Mouse (Mus musculus) Patski (cell line): ENCODE data around the gene Dlk2. TPM values are rescaled to one million over a fixed set of nuclear protein-coding genes. Genes with fewer than 3 reads are reported as not detected.

Experiments used
- ATAC-seq: fragments of 100-300 bp; one replicate; pipeline ENCODE4 v1.8.0; 2021
- CTCF ChIA-PET: fragments of 350-600 bp; sonication (Branson Sonifier 250); formaldehyde crosslinking; loops from one replicate; lab custom pipeline; 2022; ENCODE audit warnings: inconsistent platforms; lab: Charles Lee
- POLR2A ChIA-PET: fragments of 350-600 bp; sonication (Branson Sonifier 250); formaldehyde crosslinking; loops from one replicate; lab custom pipeline; 2022; ENCODE audit warnings: antibody characterized with exemption, inconsistent platforms; lab: Charles Lee
- DNase-seq: peaks from one replicate; pipeline ENCODE4 v3.0.0-alpha.2; 2011; ENCODE audit warnings: low read depth, low spot score
- H3K27me3 ChIP-seq: fragments of 371-371 bp; one replicate; pipeline ENCODE4 v1.5.1; 2021
- CTCF ChIP-seq: fragments of 100-300 bp; IDR thresholded peaks from one replicate; pipeline ENCODE4 v1.5.1; 2021
- in situ Hi-C: fragments of 300-500 bp; cut with MboI; formaldehyde crosslinking; loops from 3 replicates; pipeline ENCODE4 v1.11.1; 2018; ENCODE audit warnings: low pct_unique_long_range_greater_than_20kb, mixed read lengths
- polyA plus RNA-seq: library from polyadenylated mRNA; unstranded; gene quantifications from one replicate; pipeline ENCODE4 v1.2.3, GENCODE M21; 2021

Gene Dlk2
- polyA plus RNA-seq, 1 experiment from 2014 or later = 1.4 TPM

- ATAC-seq (no peak), DNase-seq (no peak)
- no peak for TF ChIP-seq CTCF
- no peaks in the 10 kb centered on the region for H3K27me3 ChIP-seq
- POLR2A ChIA-PET = interaction anchor here (0.5 kb wide), 1 partner anchor 523 kb away, joined by 3 read pairs; no protein-coding TSS in a partner anchor
- CTCF ChIA-PET = interaction anchor here (1.2 to 1.5 kb wide), 2 partner anchors 36 to 41 kb away, joined by 3 to 4 read pairs; no protein-coding TSS in a partner anchor
- in situ Hi-C loops = no loop called here
These were observed 38.8 kb upstream of the Dlk2 start for GRCm38 (mm10) chr17:46258279-46259053.

GRCm38 (mm10) chr17:46259675-46260074 is 37.5 kb upstream of the Dlk2 start:
- H3K27me3 ChIP-seq = no peaks in the 10 kb centered on the region
- POLR2A ChIA-PET = no interaction called here
- ATAC-seq (no peak), DNase-seq (no peak)
- CTCF ChIA-PET = interaction anchor here (1.2 to 1.5 kb wide), 2 partner anchors 35 to 40 kb away, joined by 3 to 4 read pairs; no protein-coding TSS in a partner anchor
- in situ Hi-C loops = loop anchor here (5.0 kb wide), 1 partner anchor 38 kb away; the partner anchor contains the start of gene Dlk2
- no peak for TF ChIP-seq CTCF

- ChIA-PET CTCF (interaction anchor here (0.9 to 4.8 kb wide), 3 partner anchors 11 to 131 kb away, joined by 3 to 26 read pairs (median 3); no protein-coding TSS in a partner anchor), POLR2A (interaction anchor here (0.8 kb wide), 1 partner anchor 21 kb away, joined by 5 read pairs; the partner anchor contains the start of gene Tjap1)
- in situ Hi-C loops = loop anchor here (5.0 kb wide), 1 partner anchor 35 kb away; the partner anchor contains the start of gene Dlk2
- H3K27me3 ChIP-seq = no peaks in the 10 kb centered on the region
- ATAC-seq (no peak), DNase-seq (no peak)
- no peak for TF ChIP-seq CTCF
These were observed 35.0 kb upstream of the Dlk2 start for GRCm38 (mm10) chr17:46262201-46262694.

GRCm38 (mm10) chr17:46265502-46265901 is 31.7 kb upstream of the Dlk2 start:
- no peaks in the 10 kb centered on the region for H3K27me3 ChIP-seq
- in situ Hi-C loops = loop anchor here (5.0 kb wide), 1 partner anchor 127 kb away; no protein-coding TSS in a partner anchor
- ChIA-PET CTCF (interaction anchor here (0.7 to 4.8 kb wide), 10 partner anchors 12 to 131 kb away, joined by 3 to 26 read pairs (median 4); partner anchors contain the start of gene Lrrc73), POLR2A (interaction anchor here (0.5 to 2.3 kb wide), 3 partner anchors 16 to 38 kb away, joined by 3 to 16 read pairs (median 4); partner anchors contain the start of gene Tjap1)
- no peak for TF ChIP-seq CTCF
- no peak for ATAC-seq
- DNase-seq = no peak

GRCm38 (mm10) chr17:46265918-46266618 is 31.2 kb upstream of the Dlk2 start:
- in situ Hi-C loops = loop anchor here (5.0 kb wide), 1 partner anchor 126 kb away; no protein-coding TSS in a partner anchor
- ChIA-PET POLR2A (interaction anchor here (0.5 to 2.3 kb wide), 6 partner anchors 10 to 325 kb away, joined by 3 to 16 read pairs (median 4); partner anchors contain the start of gene Tjap1), CTCF (interaction anchor here (0.7 to 4.8 kb wide), 15 partner anchors 9 to 130 kb away, joined by 3 to 26 read pairs (median 4); partner anchors contain the start of genes Abcc10 and Lrrc73)
- DNase-seq (no peak), ATAC-seq (peak; percentile 76)
- TF ChIP-seq CTCF = no peak
- no peaks in the 10 kb centered on the region for H3K27me3 ChIP-seq

GRCm38 (mm10) chr17:46266986-46267385 is 30.2 kb upstream of the Dlk2 start:
- CTCF ChIA-PET = interaction anchor here (0.9 to 4.8 kb wide), 6 partner anchors 10 to 33 kb away, joined by 3 to 26 read pairs (median 5); partner anchors contain the start of gene Lrrc73
- H3K27me3 ChIP-seq = no peaks in the 10 kb centered on the region
- TF ChIP-seq CTCF = no peak
- no peak for DNase-seq
- ATAC-seq = no peak
- POLR2A ChIA-PET = interaction anchor here (0.6 to 2.3 kb wide), 3 partner anchors 15 to 326 kb away, joined by 3 to 16 read pairs (median 4); partner anchors contain the start of gene Tjap1
- in situ Hi-C loops = loop anchor here (5.0 kb wide), 1 partner anchor 125 kb away; no protein-coding TSS in a partner anchor

GRCm38 (mm10) chr17:46267511-46267910 is 29.7 kb upstream of the Dlk2 start:
- DNase-seq = no peak
- in situ Hi-C loops = loop anchor here (5.0 kb wide), 1 partner anchor 125 kb away; no protein-coding TSS in a partner anchor
- POLR2A ChIA-PET = interaction anchor here (2.3 kb wide), 1 partner anchor 14 kb away, joined by 16 read pairs; the partner anchor contains the start of gene Tjap1
- no peak for TF ChIP-seq CTCF
- CTCF ChIA-PET = interaction anchor here (1.1 kb wide), 1 partner anchor 18 kb away, joined by 3 read pairs; no protein-coding TSS in a partner anchor
- no peak for ATAC-seq
- H3K27me3 ChIP-seq = no peaks in the 10 kb centered on the region

- no peak for TF ChIP-seq CTCF
- in situ Hi-C loops = loop anchor here (5.0 kb wide), 1 partner anchor 124 kb away; no protein-coding TSS in a partner anchor
- ChIA-PET POLR2A (interaction anchor here (0.5 to 0.6 kb wide), 2 partner anchors 336 to 444 kb away, joined by 3 to 4 read pairs; no protein-coding TSS in a partner anchor), CTCF (interaction anchor here (1.1 to 1.8 kb wide), 3 partner anchors 12 to 29 kb away, joined by 3 to 4 read pairs (median 4); partner anchors contain the start of gene Dlk2)
- ATAC-seq (no peak), DNase-seq (no peak)
- no peaks in the 10 kb centered on the region for H3K27me3 ChIP-seq
These were observed 29.0 kb upstream of the Dlk2 start for GRCm38 (mm10) chr17:46268026-46268720.
